Mouse (Mus musculus) cerebellum, adult 9-11 months (tissue): Measurements from ENCODE around the gene Ephx1.
"Not testable (repeated sequence)": the region's sequence is repeated elsewhere in the genome, so short reads cannot be mapped to it uniquely, and the experiment has no call there.

Source experiments
- DNase-seq: peaks from one replicate; pipeline ENCODE4 v3.0.0; 2022

The Ephx1 gene

GRCm38 (mm10) chr1:180967261-180967660, 53.4 kb downstream of the Ephx1 start:
- DNase-seq = no peak

DNA sequence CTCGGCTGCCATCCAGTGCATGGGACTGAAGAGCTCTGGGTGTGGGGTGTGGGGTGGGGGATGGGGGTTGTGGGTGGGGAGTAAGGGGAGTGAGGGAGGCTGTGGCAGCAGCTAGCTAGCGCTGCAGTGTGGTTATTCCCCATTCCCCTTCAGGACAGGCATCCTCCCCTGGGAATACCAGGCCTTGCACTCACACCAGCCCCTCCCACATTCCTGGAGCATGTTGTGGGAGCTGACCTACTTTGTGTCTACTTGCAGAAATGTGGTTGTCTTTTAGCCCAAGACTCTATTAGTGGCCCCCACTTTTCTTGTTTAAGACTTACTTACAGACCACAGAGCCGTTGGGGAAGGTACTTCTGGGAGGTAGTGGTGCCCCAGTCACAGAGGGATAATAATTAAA, 54.2 kb downstream of the Ephx1 start:
- DNase-seq = no peak

GRCm38 (mm10) chr1:180965786-180966185, 54.9 kb downstream of the Ephx1 start:
- no peak for DNase-seq

DNA sequence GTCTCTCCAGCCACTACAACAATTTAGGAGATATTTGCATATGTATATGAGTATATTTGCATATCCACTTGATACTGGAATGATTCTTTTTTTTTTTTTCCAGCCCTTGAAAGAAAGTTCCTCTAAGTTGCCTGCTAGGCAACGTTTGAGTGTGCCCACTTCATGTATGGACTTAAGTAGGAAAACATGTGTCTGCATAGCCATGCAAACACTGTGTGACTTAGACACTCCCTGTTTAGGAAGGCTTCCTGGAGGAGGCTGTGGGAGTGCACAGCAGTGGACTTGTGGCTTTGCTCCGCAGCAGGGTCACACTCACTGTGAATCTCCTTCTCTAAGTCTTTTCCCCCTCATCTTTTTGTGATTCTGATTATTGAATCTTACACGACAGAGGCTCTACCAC, 61.9 kb downstream of the Ephx1 start:
- DNase-seq = no peak

DNA sequence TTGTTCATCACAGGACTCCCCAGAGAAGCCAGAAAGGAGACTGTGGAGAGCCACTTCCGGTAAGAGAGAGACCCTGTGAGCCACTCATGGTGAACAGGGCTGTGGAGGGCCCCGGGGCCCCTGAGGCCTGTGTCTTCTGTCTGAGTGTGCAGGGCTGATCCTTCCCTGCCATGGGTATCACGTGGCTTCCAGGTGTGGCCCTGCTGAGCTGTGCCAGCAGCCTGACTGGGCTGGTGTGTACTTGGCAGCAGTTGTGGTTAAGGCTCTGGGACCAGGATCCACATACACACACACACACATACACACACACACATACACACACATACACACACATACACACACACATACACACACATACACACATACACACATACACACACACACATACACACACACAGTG, 62.7 kb downstream of the Ephx1 start:
- DNase-seq = no peak

GRCm38 (mm10) chr1:180956973-180957381, 63.7 kb downstream of the Ephx1 start:
- no peak for DNase-seq

DNA sequence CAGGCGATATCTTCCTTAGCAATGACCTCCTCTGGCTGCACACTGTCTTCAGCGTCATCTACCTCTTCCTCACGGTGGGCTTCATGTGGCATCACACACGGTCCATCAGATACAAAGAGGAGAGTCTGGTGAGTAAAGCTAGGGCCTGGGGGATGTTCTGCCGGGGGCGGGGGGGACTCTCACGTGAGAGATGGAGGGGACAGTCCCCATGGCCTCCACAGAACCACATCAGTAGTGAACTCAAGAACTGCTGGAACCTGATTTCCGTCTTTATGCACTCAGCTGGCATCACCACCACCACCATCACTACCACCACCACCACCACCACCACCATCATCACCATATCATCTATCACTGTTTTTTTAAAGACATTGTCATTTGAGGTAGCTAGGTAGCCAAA, 64.3 kb downstream of the Ephx1 start:
- DNase-seq = no peak

- no peak for DNase-seq
Measured at GRCm38 (mm10) chr1:180952808-180953207, 67.9 kb downstream of the Ephx1 start.

GRCm38 (mm10) chr1:180952085-180952746, 68.5 kb downstream of the Ephx1 start:
- no peak for DNase-seq

DNA sequence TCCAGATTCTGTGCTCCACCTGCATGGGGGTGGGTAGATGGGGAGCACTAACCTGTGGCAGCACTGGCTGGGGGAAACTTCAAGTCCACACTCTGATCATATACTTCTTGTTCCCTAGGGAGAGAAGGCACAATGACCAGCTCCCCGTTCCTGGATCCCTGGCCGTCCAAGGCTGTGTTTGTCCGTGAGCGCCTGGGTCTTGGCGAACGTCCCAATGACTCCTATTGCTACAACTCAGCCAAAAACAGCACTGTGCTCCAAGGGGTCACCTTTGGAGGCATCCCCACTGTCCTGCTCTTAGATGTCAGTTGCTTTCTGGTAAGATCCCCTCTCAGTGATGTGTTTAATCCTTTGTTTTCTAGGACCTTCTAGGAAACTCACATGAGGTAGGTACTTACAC, 74.3 kb downstream of the Ephx1 start:
- DNase-seq = no peak

DNA sequence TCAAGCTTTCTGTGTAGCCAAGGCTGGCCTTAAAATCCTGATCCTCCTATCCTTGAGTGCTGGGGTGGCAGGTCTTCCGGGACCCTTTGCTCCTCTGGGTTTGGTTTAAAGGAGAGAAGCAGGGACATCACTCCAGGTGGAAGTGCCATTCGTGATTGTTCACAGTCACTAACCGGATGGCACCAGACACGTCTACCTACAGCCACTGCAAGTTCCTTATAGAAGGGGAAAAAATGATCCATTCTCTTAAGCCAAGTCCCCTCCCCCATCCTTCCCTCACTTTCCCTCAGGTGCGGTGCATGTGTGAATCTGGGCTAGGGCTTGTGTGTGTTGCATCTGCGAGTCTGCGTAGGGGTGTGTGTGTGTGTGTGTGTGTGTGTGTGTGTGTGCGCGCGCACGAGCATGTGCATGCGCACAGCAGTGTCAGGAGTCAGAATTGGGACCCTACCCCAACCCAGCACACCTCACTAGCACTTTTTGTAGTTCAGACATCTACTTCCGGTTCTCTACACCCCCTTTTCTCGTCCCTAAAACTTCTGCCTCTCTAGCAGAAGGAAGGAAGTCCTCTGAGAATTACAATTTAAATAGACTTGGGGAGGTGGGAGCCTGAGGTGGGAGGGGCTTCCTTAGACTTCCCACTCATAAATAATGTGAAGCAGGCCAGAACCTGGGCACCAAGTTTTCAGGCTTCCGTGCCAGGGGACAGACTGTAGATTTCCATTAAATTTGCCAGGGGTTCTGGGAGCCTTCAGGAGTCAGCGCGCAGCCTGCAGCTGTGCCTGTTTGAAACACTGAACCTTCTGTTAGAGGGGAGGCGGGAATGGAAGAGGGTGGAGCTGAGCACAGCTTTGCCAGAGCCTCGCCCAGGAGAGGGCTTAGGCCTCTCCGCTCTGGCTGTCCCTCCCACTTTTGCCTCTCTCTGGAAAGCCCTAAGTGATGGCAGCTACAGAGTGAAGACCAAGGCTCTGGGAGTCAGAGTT, 75.4 kb downstream of the Ephx1 start:
- peak; percentile 20 for DNase-seq

DNA sequence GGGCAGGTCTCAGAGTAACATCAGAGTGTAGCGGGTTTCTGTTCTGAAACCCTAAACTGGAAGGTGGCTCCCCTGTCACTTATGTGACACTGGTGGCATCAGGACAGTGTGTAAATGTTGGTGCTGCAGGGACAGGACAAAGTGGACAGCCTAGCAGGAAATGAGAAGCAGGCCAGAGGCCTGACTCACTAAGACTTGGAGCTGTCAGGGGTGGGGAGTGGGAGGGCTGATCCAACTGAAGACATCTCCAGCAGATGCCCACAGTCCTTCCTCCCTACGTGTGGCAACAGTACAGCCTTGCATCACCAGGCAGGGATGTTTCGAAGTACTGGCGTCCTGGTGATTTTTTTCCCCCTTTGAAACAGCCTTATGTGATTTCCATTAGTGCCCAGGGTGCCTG, 76.2 kb downstream of the Ephx1 start:
- DNase-seq = no peak

- no peak for DNase-seq
Measured at GRCm38 (mm10) chr1:180943896-180944295, 76.8 kb downstream of the Ephx1 start.

GRCm38 (mm10) chr1:180943032-180943644, 77.6 kb downstream of the Ephx1 start:
- DNase-seq = no peak

- DNase-seq = peak; percentile 11
Measured at GRCm38 (mm10) chr1:180942166-180943031, 78.3 kb downstream of the Ephx1 start, which contains the start of gene Tmem63a. Gene Tmem63a (plus strand): TSS chr1:180942344.

DNA sequence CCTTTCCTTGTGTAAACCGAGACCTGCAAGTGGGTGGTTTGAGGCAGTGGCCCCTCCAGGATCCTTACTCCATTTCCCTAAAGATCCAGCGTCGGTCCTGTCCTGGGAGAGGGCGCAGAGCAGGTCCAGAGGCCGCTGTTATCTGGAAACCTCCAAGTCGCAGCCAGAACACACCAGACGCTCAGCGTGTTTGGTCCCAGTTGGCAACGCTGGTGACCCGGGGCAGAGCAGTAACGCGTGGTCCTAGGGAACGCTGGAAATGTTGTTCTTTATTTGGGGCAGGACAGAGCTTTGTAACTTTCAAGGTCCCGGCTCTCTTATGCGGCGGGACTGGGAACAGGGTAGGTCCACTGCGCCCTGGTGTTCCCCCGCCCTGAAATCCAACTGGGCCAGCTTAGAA, 79.0 kb downstream of the Ephx1 start:
- DNase-seq = no peak

DNA sequence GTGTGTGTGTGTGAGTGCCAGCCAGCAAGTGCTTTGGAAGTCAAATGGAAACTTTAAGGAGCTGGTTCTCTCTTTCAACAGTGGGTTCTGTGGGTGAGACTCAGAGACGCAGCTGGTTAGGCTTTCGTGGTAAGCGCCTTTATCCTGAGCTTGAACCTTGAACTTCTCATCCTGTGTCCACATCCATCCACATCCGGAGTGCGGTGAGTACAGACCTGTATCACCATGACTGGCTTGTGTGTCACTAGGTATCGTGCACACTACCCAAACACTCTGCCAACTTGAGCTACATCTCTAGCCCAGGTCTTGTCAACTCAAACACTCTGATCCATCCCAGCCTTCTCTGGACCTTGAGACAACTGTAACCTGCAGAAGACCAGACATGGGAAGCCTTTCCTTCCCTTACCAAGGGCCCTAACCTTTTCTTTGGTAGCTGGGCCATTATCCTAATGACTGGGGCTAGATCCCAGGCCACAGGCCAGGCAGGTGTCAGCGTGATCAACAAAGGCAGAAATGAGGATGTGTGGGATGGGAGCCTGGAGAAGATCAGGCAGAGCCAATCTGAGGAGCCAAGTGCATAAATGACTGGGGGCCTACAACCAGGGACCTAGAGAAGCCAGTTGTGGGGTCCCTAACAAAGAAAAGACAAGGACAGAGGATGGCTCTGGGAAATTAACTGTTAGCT, 79.8 kb downstream of the Ephx1 start:
- DNase-seq = no peak

- not testable (repeated sequence) for DNase-seq
Measured at GRCm38 (mm10) chr1:180938781-180939180, 81.9 kb downstream of the Ephx1 start.

DNA sequence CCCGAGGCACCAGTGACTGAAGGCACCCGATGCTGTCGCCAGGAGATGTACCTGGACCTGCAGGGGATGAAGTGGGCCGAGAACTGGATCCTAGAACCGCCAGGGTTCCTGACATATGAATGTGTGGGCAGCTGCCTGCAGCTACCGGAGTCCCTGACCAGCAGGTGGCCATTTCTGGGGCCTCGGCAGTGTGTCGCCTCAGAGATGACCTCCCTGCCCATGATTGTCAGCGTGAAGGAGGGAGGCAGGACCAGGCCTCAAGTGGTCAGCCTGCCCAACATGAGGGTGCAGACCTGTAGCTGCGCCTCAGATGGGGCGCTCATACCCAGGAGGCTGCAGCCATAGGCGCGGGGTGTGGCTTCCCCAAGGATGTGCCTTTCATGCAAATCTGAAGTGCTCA, 83.1 kb downstream of the Ephx1 start:
- not testable (repeated sequence) for DNase-seq

DNA sequence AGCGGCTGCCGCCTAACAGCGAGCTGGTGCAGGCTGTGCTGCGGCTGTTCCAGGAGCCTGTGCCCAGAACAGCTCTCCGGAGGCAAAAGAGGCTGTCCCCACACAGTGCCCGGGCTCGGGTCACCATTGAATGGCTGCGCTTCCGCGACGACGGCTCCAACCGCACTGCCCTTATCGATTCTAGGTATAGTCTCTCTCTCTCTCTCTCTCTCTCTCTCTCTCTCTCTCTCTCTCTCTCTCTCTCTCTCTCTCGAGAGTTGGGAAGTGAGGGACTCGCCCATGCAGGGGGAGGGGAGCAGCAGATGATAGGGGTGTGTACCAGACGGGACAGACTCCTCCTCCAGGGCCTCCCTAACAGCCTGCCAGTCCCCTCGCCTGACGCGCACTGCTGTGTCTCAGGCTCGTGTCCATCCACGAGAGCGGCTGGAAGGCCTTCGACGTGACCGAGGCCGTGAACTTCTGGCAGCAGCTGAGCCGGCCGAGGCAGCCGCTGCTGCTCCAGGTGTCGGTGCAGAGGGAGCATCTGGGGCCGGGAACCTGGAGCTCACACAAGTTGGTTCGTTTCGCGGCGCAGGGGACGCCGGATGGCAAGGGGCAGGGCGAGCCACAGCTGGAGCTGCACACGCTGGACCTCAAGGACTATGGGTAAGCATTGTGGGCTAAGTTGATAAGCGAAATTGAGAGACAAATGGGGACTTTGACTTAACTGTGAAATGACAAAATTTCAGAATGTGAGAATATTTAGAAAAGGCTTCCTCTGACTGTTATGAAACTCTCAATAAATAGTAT, 83.9 kb downstream of the Ephx1 start:
- DNase-seq = not testable (repeated sequence)
